Mouse (Mus musculus) kidney, embryonic 14.5 days (tissue): ENCODE results near the gene Dnttip2. TPM values are rescaled to one million over a fixed set of nuclear protein-coding genes. Genes with fewer than 3 reads are reported as not detected.
"Not testable (repeated sequence)": the region's sequence is repeated elsewhere in the genome, so short reads cannot be mapped to it uniquely, and the experiment has no call there.

Experiments
- ATAC-seq: fragments of 200-750 bp; cut with Nextera tagmentation; 2 replicates; pipeline ENCODE4 v1.8.0; 2017; ENCODE audit warnings: moderate number of reproducible peaks, mild to moderate bottlenecking, moderate TSS enrichment, moderate library complexity; ENCODE audit not compliant: low FRiP score, low TSS enrichment
- H3K27ac ChIP-seq: fragments of 300-500 bp; sonication (generic); 2 replicates; pipeline ENCODE4 v1.5.1; 2014; ENCODE audit warnings: low read depth, mild to moderate bottlenecking, low read length, moderate library complexity, mixed read lengths
- H3K27me3 ChIP-seq: fragments of 300-500 bp; sonication (generic); 2 replicates; pipeline ENCODE4 v1.6.1; 2014; ENCODE audit warnings: mild to moderate bottlenecking, low read length; ENCODE audit not compliant: control insufficient read depth, insufficient read depth
- H3K36me3 ChIP-seq: fragments of 300-500 bp; sonication (generic); 2 replicates; pipeline ENCODE4 v1.6.1; 2014; ENCODE audit warnings: low read length, mixed read lengths; ENCODE audit not compliant: control insufficient read depth, insufficient read depth
- H3K4me1 ChIP-seq: fragments of 300-500 bp; sonication (generic); 2 replicates; pipeline ENCODE4 v1.6.1; 2014; ENCODE audit warnings: low read length, mixed read lengths; ENCODE audit not compliant: control insufficient read depth, insufficient read depth
- H3K4me2 ChIP-seq: fragments of 300-500 bp; sonication (generic); replicated peaks from 2 replicates; pipeline ENCODE4 v1.6.1; 2014; ENCODE audit warnings: low read depth, mild to moderate bottlenecking, low read length
- H3K4me3 ChIP-seq: fragments of 300-500 bp; sonication (generic); 2 replicates; pipeline ENCODE4 v1.5.1; 2014; ENCODE audit warnings: mild to moderate bottlenecking, low read length
- H3K9ac ChIP-seq: fragments of 300-500 bp; sonication (generic); 2 replicates; pipeline ENCODE4 v1.6.1; 2014; ENCODE audit warnings: low read depth, mild to moderate bottlenecking, low read length, moderate library complexity
- H3K9me3 ChIP-seq: fragments of 300-500 bp; sonication (generic); 2 replicates; pipeline ENCODE4 v1.6.1; 2016; ENCODE audit warnings: low read length; ENCODE audit not compliant: control insufficient read depth
- WGBS: fragments of 180-500 bp; shearing (Covaris S2); extraction: QIAGEN DNeasy Blood & Tissue Kit; methylation state at CpG from one replicate; pipeline ENCODE4 v1.1.7; 2014; 5-methylcytosine and 5-hydroxymethylcytosine counted together
- polyA plus RNA-seq: library from polyadenylated mRNA; unstranded; fragments of >200 nt; fragmentation: Nextera tagmentation; extraction: Ambion mirVana; gene quantifications from 2 replicates; pipeline ENCODE4 v1.2.1, GENCODE M21; 2014

The Dnttip2 gene
- polyA plus RNA-seq = 82.3 and 85.5 TPM in 2 replicates

- H3K27ac ChIP-seq = peak within 1 kb of the TSS; percentile 53
- H3K9me3 ChIP-seq = no peaks in the 10 kb centered on the region
- H3K27me3 ChIP-seq = no peaks in the 10 kb centered on the region
- peak within 1 kb of the TSS; percentile 89 for H3K9ac ChIP-seq
- H3K36me3 ChIP-seq = peaks cover 44% of the 10 kb centered on the region
- ATAC-seq = peak; percentile 97
- peaks cover 20% of the 10 kb centered on the region; the same call in 1 of the 2 replicates for H3K4me1 ChIP-seq
- H3K4me2 ChIP-seq = peak within 1 kb of the TSS; percentile 72
- H3K4me3 ChIP-seq = peak within 1 kb of the TSS; percentile 99
- under 1% methylated on average over 57 of the region's 57 CpGs for WGBS
These were observed at the start of gene Dnttip2 for GRCm38 (mm10) chr3:122274241-122275024. Gene Dnttip2, plus strand, starts transcription at chr3:122274388.

DNA sequence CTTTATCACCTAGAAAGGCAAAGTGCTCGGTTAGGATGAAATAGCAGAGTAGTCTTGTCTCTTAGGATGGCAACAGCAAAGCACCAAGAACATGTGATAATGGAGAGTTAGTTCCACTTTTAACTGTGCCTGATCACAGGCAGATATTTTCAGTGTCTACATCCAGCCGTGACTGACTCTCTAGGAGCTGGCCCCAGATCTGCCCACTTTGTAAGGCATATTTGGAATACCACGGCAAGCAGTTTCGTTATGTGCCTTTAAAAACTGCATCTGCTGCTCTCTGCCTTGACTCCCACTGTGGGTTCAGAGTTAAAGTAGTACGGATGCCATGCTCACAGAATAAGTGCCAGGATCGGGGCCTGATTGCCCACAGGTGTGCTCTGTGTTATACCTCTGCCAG lies 47.2 kb upstream of the Dnttip2 start:
- H3K27me3 ChIP-seq, H3K9ac ChIP-seq, ATAC-seq, H3K4me1 ChIP-seq, H3K9me3 ChIP-seq, H3K36me3 ChIP-seq, H3K27ac ChIP-seq, H3K4me3 ChIP-seq, H3K4me2 ChIP-seq: not testable (repeated sequence)
- WGBS = 71% methylated on average over 6 of the region's 6 CpGs

- no peaks in the 10 kb centered on the region for H3K27me3 ChIP-seq
- H3K4me1 ChIP-seq = no peaks in the 10 kb centered on the region
- no peaks in the 10 kb centered on the region for H3K9me3 ChIP-seq
- no peak overlapping the region for H3K4me3 ChIP-seq
- H3K4me2 ChIP-seq = no peak overlapping the region
- H3K36me3 ChIP-seq = no peaks in the 10 kb centered on the region
- no peak for ATAC-seq
- no peak overlapping the region for H3K27ac ChIP-seq
- 50% methylated on average over 1 of the region's 1 CpGs for WGBS
- H3K9ac ChIP-seq = no peak overlapping the region
These were observed 38.4 kb upstream of the Dnttip2 start for GRCm38 (mm10) chr3:122235772-122236171.

GRCm38 (mm10) chr3:122242876-122243275 lies 31.3 kb upstream of the Dnttip2 start:
- H3K4me3 ChIP-seq = no peak overlapping the region
- no peaks in the 10 kb centered on the region for H3K36me3 ChIP-seq
- H3K4me1 ChIP-seq = peaks cover 11% of the 10 kb centered on the region
- H3K27me3 ChIP-seq = no peaks in the 10 kb centered on the region
- ATAC-seq = no peak
- H3K9ac ChIP-seq = no peak overlapping the region
- H3K27ac ChIP-seq = no peak overlapping the region
- H3K9me3 ChIP-seq = no peaks in the 10 kb centered on the region
- H3K4me2 ChIP-seq = no peak overlapping the region
- 55% methylated on average over 6 of the region's 6 CpGs for whole genome bisulfite sequencing

DNA sequence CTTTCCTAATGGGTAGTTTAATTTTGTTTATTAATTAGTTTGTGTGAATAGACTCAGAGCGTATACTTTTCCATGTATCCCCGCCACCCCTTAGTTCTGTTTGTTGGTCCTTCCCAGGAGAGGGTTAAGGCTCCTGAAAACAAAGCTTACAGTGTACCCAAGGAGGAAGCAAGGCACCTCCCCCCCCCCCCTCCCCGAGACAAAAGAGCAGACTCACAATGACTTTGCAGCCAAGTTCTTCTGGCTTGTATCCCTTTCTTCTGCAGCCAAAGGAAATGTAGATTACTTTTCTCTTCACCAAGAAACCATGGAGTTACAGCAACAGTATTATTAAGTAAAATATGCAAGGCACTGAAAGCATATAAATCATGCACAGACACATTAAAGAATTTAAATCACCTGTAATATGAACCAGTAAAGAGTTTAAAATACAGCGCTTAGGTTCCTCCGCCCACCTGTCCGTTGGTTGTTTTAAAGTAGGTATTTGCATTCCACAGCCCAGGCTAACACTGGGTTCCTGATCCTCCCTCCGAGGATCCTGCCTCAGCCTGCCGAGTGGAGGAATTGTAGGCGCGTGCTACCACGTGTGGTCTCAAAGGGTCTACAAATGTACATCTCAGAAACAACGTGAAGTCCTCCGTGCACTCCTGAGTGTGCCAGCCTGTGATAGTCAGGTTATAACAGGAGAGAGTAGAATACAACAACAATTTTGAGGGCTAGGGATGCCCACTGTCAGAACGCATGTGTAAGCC lies 30.6 kb upstream of the Dnttip2 start:
- Histone ChIP-seq H3K4me2 (no peak overlapping the region), H3K4me3 (no peak overlapping the region), H3K4me1 (peaks cover 11% of the 10 kb centered on the region), H3K36me3 (no peaks in the 10 kb centered on the region), H3K27me3 (no peaks in the 10 kb centered on the region), H3K9ac (no peak overlapping the region), H3K9me3 (no peaks in the 10 kb centered on the region), H3K27ac (no peak overlapping the region)
- ATAC-seq = no peak
- WGBS = 53% methylated on average over 14 of the region's 14 CpGs

- 41% methylated on average over 6 of the region's 6 CpGs for WGBS
- peak overlapping the region; percentile 82 for H3K4me2 ChIP-seq
- H3K4me1 ChIP-seq = peaks cover 11% of the 10 kb centered on the region
- no peak overlapping the region; the same call in 1 of the 2 replicates for H3K9ac ChIP-seq
- H3K36me3 ChIP-seq = no peaks in the 10 kb centered on the region
- peak overlapping the region; percentile 16; the same call in 1 of the 2 replicates for H3K4me3 ChIP-seq
- H3K27me3 ChIP-seq = no peaks in the 10 kb centered on the region
- no peaks in the 10 kb centered on the region for H3K9me3 ChIP-seq
- no peak for ATAC-seq
- H3K27ac ChIP-seq = no peak overlapping the region; the same call in 1 of the 2 replicates
These were observed 29.4 kb upstream of the Dnttip2 start for GRCm38 (mm10) chr3:122244759-122245158.

DNA sequence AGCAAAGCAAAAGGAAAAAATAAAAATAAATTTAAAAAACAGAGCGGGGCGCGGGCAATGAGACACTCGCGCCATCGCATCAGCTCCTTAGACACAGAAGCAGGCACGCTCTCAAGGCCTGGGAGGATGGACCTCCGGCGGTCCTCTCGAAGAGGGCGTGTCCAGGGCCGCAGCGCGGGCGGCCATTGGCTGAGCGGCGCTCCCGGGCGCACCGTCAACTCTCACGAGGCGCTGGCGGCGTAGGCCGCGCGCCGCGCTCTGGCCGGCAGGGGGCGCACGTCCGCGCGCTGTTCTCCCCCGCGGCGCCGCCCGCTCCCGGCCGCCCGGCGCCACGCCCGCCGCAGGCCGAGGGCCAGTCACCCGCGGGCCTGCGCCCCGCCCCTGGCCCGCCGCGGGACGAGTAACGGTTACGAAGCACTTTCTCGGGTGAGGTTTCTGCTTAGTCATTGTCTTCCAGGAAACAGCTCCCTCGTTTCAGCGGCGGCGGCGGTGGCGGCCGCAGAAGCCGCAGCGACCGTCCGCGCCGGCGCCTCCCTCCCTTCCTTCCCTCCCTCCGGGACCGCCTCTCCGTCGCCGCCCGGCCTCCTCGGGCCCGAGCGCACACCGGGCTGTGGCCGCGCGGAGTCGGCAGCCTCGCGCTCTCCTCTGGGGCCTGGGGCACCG lies 28.8 kb upstream of the Dnttip2 start, which contains the start of gene Gclm:
Gene Gclm (plus strand): TSS at position 343 of the 663 bp plus-strand sequence.
- WGBS = 0% methylated on average over 66 of the region's 90 CpGs
- peak within 1 kb of the TSS; percentile 88 for H3K4me3 ChIP-seq
- H3K9me3 ChIP-seq = no peaks in the 10 kb centered on the region
- H3K4me1 ChIP-seq = peaks cover 11% of the 10 kb centered on the region
- H3K27ac ChIP-seq = peak within 1 kb of the TSS; percentile 84
- H3K4me2 ChIP-seq = peak within 1 kb of the TSS; percentile 82
- H3K27me3 ChIP-seq = no peaks in the 10 kb centered on the region
- H3K36me3 ChIP-seq = no peaks in the 10 kb centered on the region
- peak within 1 kb of the TSS; percentile 89 for H3K9ac ChIP-seq
- ATAC-seq = peak; percentile 99

DNA sequence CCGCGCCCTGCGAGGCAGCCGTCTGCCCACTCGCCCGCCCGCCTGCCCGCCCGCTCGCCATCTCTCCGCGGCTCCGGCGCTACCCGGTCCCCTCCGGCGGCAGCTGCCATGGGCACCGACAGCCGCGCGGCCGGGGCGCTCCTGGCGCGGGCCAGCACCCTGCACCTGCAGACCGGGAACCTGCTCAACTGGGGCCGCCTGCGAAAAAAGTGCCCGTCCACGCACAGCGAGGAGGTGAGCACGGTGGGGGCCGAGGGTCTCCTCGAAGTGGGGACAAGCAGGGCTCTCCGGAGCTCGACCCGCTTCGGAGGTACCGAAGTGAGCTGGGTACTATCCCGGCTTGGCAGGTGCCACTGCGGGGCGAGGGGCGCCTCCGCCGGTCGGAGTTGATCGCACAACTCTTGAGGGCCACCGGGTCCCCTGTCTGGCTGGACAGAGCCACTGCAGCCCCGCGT lies 28.3 kb upstream of the Dnttip2 start:
- peak; percentile 61 for ATAC-seq
- H3K9me3 ChIP-seq = no peaks in the 10 kb centered on the region
- H3K4me1 ChIP-seq = peaks cover 11% of the 10 kb centered on the region
- no peaks in the 10 kb centered on the region for H3K36me3 ChIP-seq
- peak overlapping the region; percentile 82 for H3K4me2 ChIP-seq
- WGBS = under 1% methylated on average over 50 of the region's 50 CpGs
- H3K27ac ChIP-seq = peak overlapping the region; percentile 84
- H3K4me3 ChIP-seq = peak overlapping the region; percentile 88
- peak overlapping the region; percentile 89 for H3K9ac ChIP-seq
- H3K27me3 ChIP-seq = no peaks in the 10 kb centered on the region
